Mouse (Mus musculus) fibroblast of lung, adult 2 months (primary cell): ENCODE data around the gene 4921509C19Rik.
"Not testable (repeated sequence)": the region's sequence is repeated elsewhere in the genome, so short reads cannot be mapped to it uniquely, and the experiment has no call there.

Experiments used
- DNase-seq: peaks from one replicate; pipeline ENCODE4 v3.0.0-alpha.2; 2011; ENCODE audit warnings: low read depth

The 4921509C19Rik gene

GRCm38 (mm10) chr2:151476053-151476452 is at the start of gene 4921509C19Rik:
TSS of gene 4921509C19Rik (minus strand) at chr2:151476153.
- not testable (repeated sequence) for DNase-seq

- no peak for DNase-seq
Observed at GRCm38 (mm10) chr2:151525520-151525919, 49.6 kb upstream of the 4921509C19Rik start.

- DNase-seq: peak; percentile 54
Observed at GRCm38 (mm10) chr2:151524324-151525041, 48.5 kb upstream of the 4921509C19Rik start.

- DNase-seq: no peak
Observed at GRCm38 (mm10) chr2:151519000-151519399, 43.0 kb upstream of the 4921509C19Rik start.

GRCm38 (mm10) chr2:151513525-151514285 is 37.8 kb upstream of the 4921509C19Rik start:
- DNase-seq: no peak

GRCm38 (mm10) chr2:151512199-151512598 is 36.2 kb upstream of the 4921509C19Rik start:
- DNase-seq: no peak

- no peak for DNase-seq
Observed at GRCm38 (mm10) chr2:151504226-151504625, 28.3 kb upstream of the 4921509C19Rik start.

GRCm38 (mm10) chr2:151500442-151501007 is 24.6 kb upstream of the 4921509C19Rik start:
- no peak for DNase-seq

GRCm38 (mm10) chr2:151498358-151498757 is 22.4 kb upstream of the 4921509C19Rik start:
- no peak for DNase-seq

- DNase-seq: peak; percentile 76
Observed at GRCm38 (mm10) chr2:151494035-151494803, 18.3 kb upstream of the 4921509C19Rik start, which contains the start of gene Nsfl1c. TSS of gene Nsfl1c (plus strand) at chr2:151494182.

GRCm38 (mm10) chr2:151486496-151486895 is 10.5 kb upstream of the 4921509C19Rik start:
- no peak for DNase-seq

GRCm38 (mm10) chr2:151434971-151435370 is 41.0 kb downstream of the 4921509C19Rik start:
- not testable (repeated sequence) for DNase-seq

- not testable (repeated sequence) for DNase-seq
Observed at GRCm38 (mm10) chr2:151434203-151434602, 41.8 kb downstream of the 4921509C19Rik start.
